Mouse (Mus musculus) T-helper 17 cell (primary cell): ENCODE data around the gene Ppp1r2.

Experiments
- in situ Hi-C, 2 experiments: fragments of 300-600 bp; cut with MboI, MseI; formaldehyde crosslinking; loops; 1 replicate in 1 of 2; 2 replicates in 1 of 2; pipeline ENCODE4 v1.15.1; 2025; ENCODE audit warnings: high pct_unique_total_duplicates in 2 of 2

Ppp1r2 gene

GRCm38 (mm10) chr16:31290751-31291365 is 15.8 kb upstream of the Ppp1r2 start:
- in situ Hi-C loops: no loop called here

- in situ Hi-C loops: no loop called here
Observed at GRCm38 (mm10) chr16:31290281-31290680, 15.2 kb upstream of the Ppp1r2 start.

GRCm38 (mm10) chr16:31287712-31288111 is 12.6 kb upstream of the Ppp1r2 start:
- in situ Hi-C loops: no loop called here

- in situ Hi-C loops: no loop called here
Observed at GRCm38 (mm10) chr16:31286801-31287488, 11.9 kb upstream of the Ppp1r2 start.

GRCm38 (mm10) chr16:31281981-31282380 is 6.9 kb upstream of the Ppp1r2 start:
- in situ Hi-C loops: no loop called here

GRCm38 (mm10) chr16:31280176-31280575 is 5.1 kb upstream of the Ppp1r2 start:
- in situ Hi-C loops: no loop called here

- in situ Hi-C loops: no loop called here
Observed at GRCm38 (mm10) chr16:31278581-31278980, 3.5 kb upstream of the Ppp1r2 start.

- in situ Hi-C loops: no loop called here
Observed at GRCm38 (mm10) chr16:31278081-31278480, 3.0 kb upstream of the Ppp1r2 start.

- in situ Hi-C loops: no loop called here
Observed at GRCm38 (mm10) chr16:31276962-31277361, 1.9 kb upstream of the Ppp1r2 start.

- in situ Hi-C loops: no loop called here
Observed at GRCm38 (mm10) chr16:31276539-31276938, 1.5 kb upstream of the Ppp1r2 start.

GRCm38 (mm10) chr16:31274084-31274483 is 993 bp downstream of the Ppp1r2 start:
- in situ Hi-C loops: loop anchor here in 1 of 2 experiments (5.0 kb wide), 1 partner anchor 87 kb away; no protein-coding TSS in a partner anchor

- in situ Hi-C loops: no loop called here
Observed at GRCm38 (mm10) chr16:31266692-31267091, 8.4 kb downstream of the Ppp1r2 start.

GRCm38 (mm10) chr16:31256151-31256550 is 18.9 kb downstream of the Ppp1r2 start:
- in situ Hi-C loops: no loop called here

GRCm38 (mm10) chr16:31255685-31256084 is 19.4 kb downstream of the Ppp1r2 start:
- in situ Hi-C loops: no loop called here

GRCm38 (mm10) chr16:31249401-31249800 is 25.7 kb downstream of the Ppp1r2 start:
- in situ Hi-C loops: no loop called here

GRCm38 (mm10) chr16:31248717-31249116 is 26.4 kb downstream of the Ppp1r2 start:
- in situ Hi-C loops: no loop called here

GRCm38 (mm10) chr16:31247442-31247841 is 27.6 kb downstream of the Ppp1r2 start:
- in situ Hi-C loops: no loop called here

- in situ Hi-C loops: no loop called here
Observed at GRCm38 (mm10) chr16:31244053-31244452, 31.0 kb downstream of the Ppp1r2 start.

- in situ Hi-C loops: no loop called here
Observed at GRCm38 (mm10) chr16:31241433-31241832, 33.6 kb downstream of the Ppp1r2 start.

GRCm38 (mm10) chr16:31240569-31240968 is 34.5 kb downstream of the Ppp1r2 start:
- in situ Hi-C loops: no loop called here

GRCm38 (mm10) chr16:31238281-31238680 is 36.8 kb downstream of the Ppp1r2 start:
- in situ Hi-C loops: no loop called here

- in situ Hi-C loops: no loop called here
Observed at GRCm38 (mm10) chr16:31235457-31236310, 39.4 kb downstream of the Ppp1r2 start.
